Mouse (Mus musculus) liver, embryonic 11.5 days (tissue): ENCODE data around the gene Rap1a. TPM values are rescaled to one million over a fixed set of nuclear protein-coding genes. Genes with fewer than 3 reads are reported as not detected.

ENCODE experiments used
- ATAC-seq: fragments of 200-750 bp; cut with Nextera tagmentation; replicated peaks from 2 replicates; pipeline ENCODE4 v1.8.0; 2017; ENCODE audit warnings: moderate number of reproducible peaks, mild to moderate bottlenecking, moderate TSS enrichment, moderate library complexity; ENCODE audit not compliant: low FRiP score
- DNase-seq: peaks from one replicate; pipeline ENCODE4 v3.0.0-alpha.2; 2017; ENCODE audit warnings: low spot score
- H3K27ac ChIP-seq: fragments of 300-500 bp; sonication (generic); 2 replicates; pipeline ENCODE4 v1.5.1; 2014; ENCODE audit warnings: mild to moderate bottlenecking, low read depth, low read length, control low read depth
- H3K27me3 ChIP-seq: fragments of 300-500 bp; sonication (generic); replicated peaks from 2 replicates; pipeline ENCODE4 v1.6.1; 2014; ENCODE audit warnings: low read length, mixed read lengths; ENCODE audit not compliant: control insufficient read depth, insufficient read depth
- H3K36me3 ChIP-seq: fragments of 300-500 bp; sonication (generic); 2 replicates; pipeline ENCODE4 v1.6.1; 2014; ENCODE audit warnings: mild to moderate bottlenecking, low read length, moderate library complexity, mixed read lengths; ENCODE audit not compliant: control insufficient read depth, insufficient read depth
- H3K4me1 ChIP-seq: fragments of 300-500 bp; sonication (generic); replicated peaks from 2 replicates; pipeline ENCODE4 v1.6.1; 2014; ENCODE audit warnings: low read length, mixed read lengths; ENCODE audit not compliant: control insufficient read depth, insufficient read depth
- H3K4me2 ChIP-seq: fragments of 300-500 bp; sonication (generic); 2 replicates; pipeline ENCODE4 v1.6.1; 2014; ENCODE audit warnings: mild to moderate bottlenecking, control low read depth, moderate library complexity
- H3K4me3 ChIP-seq: fragments of 300-500 bp; sonication (generic); 2 replicates; pipeline ENCODE4 v1.5.1; 2014; ENCODE audit warnings: low read depth, low read length, control low read depth
- H3K9ac ChIP-seq: fragments of 300-500 bp; sonication (generic); 2 replicates; pipeline ENCODE4 v1.6.1; 2014; ENCODE audit warnings: low read depth, low read length, control low read depth
- H3K9me3 ChIP-seq: fragments of 300-500 bp; sonication (generic); 2 replicates; pipeline ENCODE4 v1.6.1; 2016; ENCODE audit warnings: low read length, inconsistent platforms, mixed read lengths; ENCODE audit not compliant: control insufficient read depth
- WGBS: fragments of 180-500 bp; shearing (Covaris S2); extraction: QIAGEN DNeasy Blood & Tissue Kit; methylation state at CpG from one replicate; pipeline ENCODE4 v1.1.7; 2014; 5-methylcytosine and 5-hydroxymethylcytosine counted together
- polyA plus RNA-seq: library from polyadenylated mRNA; unstranded; fragments of >200 nt; fragmentation: Nextera tagmentation; extraction: Ambion mirVana; gene quantifications from 2 replicates; pipeline ENCODE4 v1.2.1, GENCODE M21; 2014

Gene Rap1a
- polyA plus RNA-seq, 1 experiment from 2014 or later: 114 TPM

- Histone ChIP-seq H3K36me3 (peaks cover 10% of the 10 kb centered on the region; the same call in 1 of the 2 replicates), H3K9me3 (no peaks in the 10 kb centered on the region), H3K4me2 (no peak overlapping the region), H3K4me3 (no peak overlapping the region), H3K9ac (no peak overlapping the region), H3K4me1 (no peaks in the 10 kb centered on the region), H3K27ac (no peak overlapping the region), H3K27me3 (no peaks in the 10 kb centered on the region)
- DNase-seq (no peak), ATAC-seq (no peak)
- 88% methylated on average over 3 of the region's 3 CpGs for WGBS
Measured at GRCm38 (mm10) chr3:105737666-105738065, 63.5 kb downstream of the Rap1a start.

GRCm38 (mm10) chr3:105737070-105737469 is 64.1 kb downstream of the Rap1a start:
- 94% methylated on average over 7 of the region's 7 CpGs for WGBS

GRCm38 (mm10) chr3:105736148-105736547 is 65.0 kb downstream of the Rap1a start:
- Histone ChIP-seq H3K4me3 (no peak overlapping the region), H3K9ac (no peak overlapping the region), H3K36me3 (peaks cover 10% of the 10 kb centered on the region; the same call in 1 of the 2 replicates), H3K27me3 (no peaks in the 10 kb centered on the region), H3K4me2 (no peak overlapping the region), H3K9me3 (no peaks in the 10 kb centered on the region), H3K4me1 (no peaks in the 10 kb centered on the region), H3K27ac (no peak overlapping the region)
- 90% methylated on average over 1 of the region's 1 CpGs for WGBS
- ATAC-seq (no peak), DNase-seq (no peak)

More at GRCm38 (mm10) chr3:105737070-105737469, 64.1 kb downstream of the Rap1a start:
- H3K27me3 ChIP-seq: no peaks in the 10 kb centered on the region
- ATAC-seq (no peak), DNase-seq (no peak)
- no peak overlapping the region for H3K4me2 ChIP-seq
- no peak overlapping the region for H3K27ac ChIP-seq
- no peaks in the 10 kb centered on the region for H3K9me3 ChIP-seq
- peaks cover 10% of the 10 kb centered on the region; the same call in 1 of the 2 replicates for H3K36me3 ChIP-seq
- no peak overlapping the region for H3K4me3 ChIP-seq
- H3K9ac ChIP-seq: no peak overlapping the region
- H3K4me1 ChIP-seq: no peaks in the 10 kb centered on the region

- no peaks in the 10 kb centered on the region for H3K27me3 ChIP-seq
- H3K9me3 ChIP-seq: no peaks in the 10 kb centered on the region
- ATAC-seq (no peak), DNase-seq (no peak)
- H3K36me3 ChIP-seq: peaks cover 10% of the 10 kb centered on the region; the same call in 1 of the 2 replicates
- no peak overlapping the region for H3K4me3 ChIP-seq
- no peak overlapping the region for H3K27ac ChIP-seq
- H3K9ac ChIP-seq: no peak overlapping the region
- H3K4me2 ChIP-seq: no peak overlapping the region
- H3K4me1 ChIP-seq: no peaks in the 10 kb centered on the region
Measured at GRCm38 (mm10) chr3:105735285-105735684, 65.9 kb downstream of the Rap1a start.

GRCm38 (mm10) chr3:105733538-105733937 is 67.6 kb downstream of the Rap1a start:
- ATAC-seq (no peak), DNase-seq (no peak)
- H3K4me2 ChIP-seq: no peak overlapping the region
- no peak overlapping the region for H3K27ac ChIP-seq
- WGBS: 96% methylated on average over 4 of the region's 4 CpGs
- no peaks in the 10 kb centered on the region for H3K27me3 ChIP-seq
- H3K36me3 ChIP-seq: peaks cover 10% of the 10 kb centered on the region; the same call in 1 of the 2 replicates
- H3K9ac ChIP-seq: no peak overlapping the region
- H3K4me3 ChIP-seq: no peak overlapping the region
- no peaks in the 10 kb centered on the region for H3K9me3 ChIP-seq
- no peaks in the 10 kb centered on the region for H3K4me1 ChIP-seq

GRCm38 (mm10) chr3:105732360-105732759 is 68.8 kb downstream of the Rap1a start:
- Histone ChIP-seq H3K27ac (no peak overlapping the region), H3K4me3 (no peak overlapping the region), H3K4me1 (no peaks in the 10 kb centered on the region), H3K27me3 (no peaks in the 10 kb centered on the region), H3K9ac (no peak overlapping the region), H3K4me2 (no peak overlapping the region), H3K9me3 (no peaks in the 10 kb centered on the region), H3K36me3 (peaks cover 3% of the 10 kb centered on the region; the same call in 1 of the 2 replicates)
- ATAC-seq (no peak), DNase-seq (no peak)
- WGBS: 88% methylated on average over 4 of the region's 4 CpGs

GRCm38 (mm10) chr3:105726037-105726436 is 75.1 kb downstream of the Rap1a start:
- Histone ChIP-seq H3K4me1 (no peaks in the 10 kb centered on the region), H3K27ac (no peak overlapping the region), H3K9ac (no peak overlapping the region), H3K27me3 (no peaks in the 10 kb centered on the region), H3K4me2 (no peak overlapping the region), H3K36me3 (no peaks in the 10 kb centered on the region), H3K4me3 (no peak overlapping the region), H3K9me3 (no peaks in the 10 kb centered on the region)
- DNase-seq (no peak), ATAC-seq (no peak)
- 3% methylated on average over 1 of the region's 1 CpGs for WGBS

- no peak overlapping the region for H3K4me3 ChIP-seq
- H3K9ac ChIP-seq: no peak overlapping the region
- no peaks in the 10 kb centered on the region for H3K4me1 ChIP-seq
- H3K27me3 ChIP-seq: no peaks in the 10 kb centered on the region
- WGBS: 82% methylated on average over 3 of the region's 3 CpGs
- ATAC-seq: no peak
- H3K36me3 ChIP-seq: no peaks in the 10 kb centered on the region
- H3K9me3 ChIP-seq: no peaks in the 10 kb centered on the region
- H3K27ac ChIP-seq: no peak overlapping the region
- no peak for DNase-seq
- no peak overlapping the region for H3K4me2 ChIP-seq
Measured at GRCm38 (mm10) chr3:105722510-105722909, 78.6 kb downstream of the Rap1a start.

- no peak overlapping the region for H3K4me3 ChIP-seq
- H3K36me3 ChIP-seq: no peaks in the 10 kb centered on the region
- no peak; the same call in 1 of the 2 replicates for ATAC-seq
- no peaks in the 10 kb centered on the region for H3K4me1 ChIP-seq
- WGBS: 69% methylated on average over 2 of the region's 2 CpGs
- H3K4me2 ChIP-seq: no peak overlapping the region
- H3K27ac ChIP-seq: no peak overlapping the region
- H3K9ac ChIP-seq: no peak overlapping the region
- H3K27me3 ChIP-seq: no peaks in the 10 kb centered on the region
- no peak for DNase-seq
- no peaks in the 10 kb centered on the region for H3K9me3 ChIP-seq
Measured at GRCm38 (mm10) chr3:105721681-105722201, 79.4 kb downstream of the Rap1a start.
